Mouse (Mus musculus) hindbrain, embryonic 12.5 days (tissue): ENCODE measurements around the gene Gm20388. TPM values are rescaled to one million over a fixed set of nuclear protein-coding genes. Genes with fewer than 3 reads are reported as not detected.

Source experiments
- ATAC-seq: fragments of 200-750 bp; cut with Nextera tagmentation; 2 replicates; pipeline ENCODE4 v1.8.0; 2017; ENCODE audit warnings: moderate TSS enrichment; ENCODE audit not compliant: low FRiP score
- H3K27ac ChIP-seq: fragments of 300-500 bp; sonication (generic); 2 replicates; pipeline ENCODE4 v1.5.1; 2016; ENCODE audit warnings: mild to moderate bottlenecking
- H3K27me3 ChIP-seq: fragments of 300-500 bp; sonication (generic); 2 replicates; pipeline ENCODE4 v1.6.1; 2016; ENCODE audit warnings: mild to moderate bottlenecking
- H3K36me3 ChIP-seq: fragments of 300-500 bp; sonication (generic); 2 replicates; pipeline ENCODE4 v1.6.1; 2016; ENCODE audit warnings: mild to moderate bottlenecking
- H3K4me1 ChIP-seq: fragments of 300-500 bp; sonication (generic); 2 replicates; pipeline ENCODE4 v1.6.1; 2016
- H3K4me2 ChIP-seq: fragments of 300-500 bp; sonication (generic); replicated peaks from 2 replicates; pipeline ENCODE4 v1.6.1; 2016; ENCODE audit warnings: mild to moderate bottlenecking
- H3K4me3 ChIP-seq: fragments of 300-500 bp; sonication (generic); 2 replicates; pipeline ENCODE4 v1.5.1; 2016; ENCODE audit warnings: mild to moderate bottlenecking
- H3K9ac ChIP-seq: fragments of 300-500 bp; sonication (generic); 2 replicates; pipeline ENCODE4 v1.6.1; 2016; ENCODE audit warnings: mild to moderate bottlenecking, moderate library complexity
- H3K9me3 ChIP-seq: fragments of 300-500 bp; sonication (generic); replicated peaks from 2 replicates; pipeline ENCODE4 v1.6.1; 2016; ENCODE audit warnings: mild to moderate bottlenecking
- WGBS: fragments of 180-500 bp; shearing (Covaris S2); methylation state at CpG from one replicate; pipeline ENCODE4 v1.1.7; 2016; 5-methylcytosine and 5-hydroxymethylcytosine counted together
- polyA plus RNA-seq: library from polyadenylated mRNA; unstranded; fragments of >200 nt; fragmentation: Nextera tagmentation; extraction: Ambion mirVana; gene quantifications from 2 replicates; pipeline ENCODE4 v1.2.1, GENCODE M21; 2016

Gm20388 gene
- polyA plus RNA-seq, 1 experiment from 2014 or later: not detected

DNA sequence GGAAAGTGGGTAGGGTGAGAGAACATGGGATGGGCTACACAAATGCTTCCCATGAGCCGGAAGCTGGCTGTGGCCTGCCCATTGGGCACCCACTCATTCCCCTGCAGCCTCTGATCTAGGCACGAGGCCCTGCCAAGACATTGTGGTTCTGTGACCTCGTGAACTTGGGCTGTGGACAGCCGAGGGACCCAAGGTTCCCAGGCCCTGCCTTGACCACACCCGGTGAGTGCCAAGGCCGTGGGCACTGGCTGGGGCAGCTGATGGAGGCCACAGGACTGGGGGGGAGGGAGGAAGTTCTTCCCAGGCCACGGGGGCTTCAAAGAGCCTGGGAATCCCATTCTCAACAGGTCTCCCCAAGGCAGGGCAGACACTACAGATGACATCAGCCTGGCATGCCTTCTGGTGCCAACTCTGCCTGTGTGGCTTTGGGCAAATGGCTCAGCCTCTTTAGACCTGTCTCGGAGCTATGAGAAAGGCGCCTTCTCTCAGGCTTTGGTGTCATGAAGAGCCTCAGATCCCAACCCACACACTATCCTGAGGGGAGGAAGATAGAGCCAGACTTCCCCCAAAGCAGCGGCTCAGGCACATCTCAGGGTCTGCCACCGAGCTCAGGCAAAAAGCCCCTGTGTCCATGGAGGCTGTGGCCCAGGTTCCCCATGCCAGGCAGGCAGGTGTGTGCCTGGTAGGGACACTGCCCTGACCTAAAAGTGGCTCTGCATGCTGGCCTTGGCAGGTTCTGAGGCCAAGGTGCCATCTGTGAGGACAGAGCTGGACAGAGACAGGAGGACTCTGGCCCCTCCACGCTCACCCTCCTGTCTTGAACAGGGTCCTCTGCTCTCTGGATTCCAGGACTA, 2941.3 kb downstream of the Gm20388 start:
- Histone ChIP-seq H3K27ac (no peak overlapping the region), H3K4me2 (no peak overlapping the region), H3K27me3 (peaks cover 35% of the 10 kb centered on the region; the same call in 1 of the 2 replicates), H3K36me3 (no peaks in the 10 kb centered on the region), H3K4me3 (no peak overlapping the region), H3K4me1 (peaks cover 25% of the 10 kb centered on the region), H3K9ac (no peak overlapping the region), H3K9me3 (no peaks in the 10 kb centered on the region)
- WGBS: 85% methylated on average over 12 of the region's 12 CpGs
- no peak for ATAC-seq

DNA sequence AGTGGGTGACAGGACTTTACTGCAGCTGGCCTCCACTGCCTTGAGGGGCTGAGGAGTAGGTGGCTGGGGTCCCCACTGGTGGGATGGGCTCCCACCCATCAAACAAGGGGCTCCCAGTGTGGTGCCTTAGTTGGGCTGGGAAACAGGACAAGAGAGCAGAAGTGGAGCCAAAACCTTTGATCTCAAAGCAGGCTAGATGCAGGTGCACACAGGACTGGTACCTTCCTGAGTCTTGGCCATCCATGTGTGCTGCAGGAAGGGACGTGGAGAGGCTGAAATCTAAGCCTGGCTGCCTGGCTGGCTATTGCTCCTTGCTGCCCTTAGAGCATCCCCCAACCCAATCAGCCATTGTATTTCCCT, 2941.9 kb downstream of the Gm20388 start:
- ATAC-seq: no peak
- peaks cover 35% of the 10 kb centered on the region; the same call in 1 of the 2 replicates for H3K27me3 ChIP-seq
- no peak overlapping the region for H3K4me2 ChIP-seq
- no peak overlapping the region for H3K9ac ChIP-seq
- H3K27ac ChIP-seq: no peak overlapping the region
- 62% methylated on average over 1 of the region's 1 CpGs for WGBS
- no peaks in the 10 kb centered on the region for H3K36me3 ChIP-seq
- H3K9me3 ChIP-seq: no peaks in the 10 kb centered on the region
- no peak overlapping the region for H3K4me3 ChIP-seq
- peaks cover 25% of the 10 kb centered on the region for H3K4me1 ChIP-seq

DNA sequence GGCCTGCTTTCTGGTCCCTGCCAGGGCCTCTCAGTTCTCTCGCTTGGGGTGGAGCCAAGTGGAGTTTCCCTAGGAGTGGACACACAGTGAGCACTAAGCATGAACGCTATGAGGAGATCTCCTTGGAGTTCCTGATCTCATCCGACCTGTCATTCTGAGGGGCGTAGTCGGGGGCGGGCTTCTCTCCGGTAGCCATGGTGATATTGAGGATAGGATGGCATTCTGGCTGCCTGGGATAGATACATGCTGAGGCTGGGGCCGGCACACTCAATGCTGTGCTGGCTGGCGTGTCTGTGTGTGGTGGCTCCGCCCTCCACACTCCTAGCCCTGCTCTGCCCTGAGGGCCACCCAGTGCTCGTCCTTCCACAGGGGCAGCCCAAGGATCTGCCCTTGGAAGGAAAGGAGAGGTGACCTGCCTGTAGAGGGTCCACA, 2942.7 kb downstream of the Gm20388 start:
- H3K27me3 ChIP-seq: peaks cover 35% of the 10 kb centered on the region; the same call in 1 of the 2 replicates
- H3K9ac ChIP-seq: no peak overlapping the region
- H3K4me2 ChIP-seq: peak overlapping the region; percentile 8; the same call in 1 of the 2 replicates
- peak; percentile 74 for ATAC-seq
- H3K4me3 ChIP-seq: no peak overlapping the region
- 13% methylated on average over 11 of the region's 11 CpGs for WGBS
- H3K27ac ChIP-seq: peak overlapping the region; percentile 35; the same call in 1 of the 2 replicates
- H3K36me3 ChIP-seq: no peaks in the 10 kb centered on the region
- H3K9me3 ChIP-seq: no peaks in the 10 kb centered on the region
- H3K4me1 ChIP-seq: peaks cover 19% of the 10 kb centered on the region

DNA sequence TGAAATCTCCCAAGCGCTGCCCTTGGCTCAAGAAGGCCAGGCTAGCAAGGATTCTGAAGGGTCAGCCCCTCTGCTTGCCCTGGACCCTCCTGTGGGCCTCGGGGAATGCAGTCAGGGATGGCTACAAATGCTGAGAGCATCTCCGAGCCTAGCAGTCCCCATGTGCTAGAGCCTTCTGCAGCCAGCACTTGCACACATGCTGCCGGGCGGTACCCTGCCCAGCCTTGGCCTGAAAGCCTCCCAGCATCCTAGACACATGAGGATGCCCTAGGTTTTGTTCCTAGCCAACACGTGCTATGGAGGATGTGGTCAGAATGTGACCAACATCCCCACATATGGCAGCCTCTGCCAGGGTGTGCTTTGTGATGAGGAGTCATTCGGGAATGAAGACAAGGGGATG, 2943.7 kb downstream of the Gm20388 start:
- Histone ChIP-seq H3K4me1 (peaks cover 17% of the 10 kb centered on the region), H3K4me3 (no peak overlapping the region), H3K27ac (no peak overlapping the region), H3K9ac (no peak overlapping the region), H3K9me3 (no peaks in the 10 kb centered on the region), H3K36me3 (no peaks in the 10 kb centered on the region), H3K27me3 (peaks cover 27% of the 10 kb centered on the region; the same call in 1 of the 2 replicates), H3K4me2 (no peak overlapping the region)
- ATAC-seq: no peak
- 82% methylated on average over 7 of the region's 7 CpGs for WGBS

DNA sequence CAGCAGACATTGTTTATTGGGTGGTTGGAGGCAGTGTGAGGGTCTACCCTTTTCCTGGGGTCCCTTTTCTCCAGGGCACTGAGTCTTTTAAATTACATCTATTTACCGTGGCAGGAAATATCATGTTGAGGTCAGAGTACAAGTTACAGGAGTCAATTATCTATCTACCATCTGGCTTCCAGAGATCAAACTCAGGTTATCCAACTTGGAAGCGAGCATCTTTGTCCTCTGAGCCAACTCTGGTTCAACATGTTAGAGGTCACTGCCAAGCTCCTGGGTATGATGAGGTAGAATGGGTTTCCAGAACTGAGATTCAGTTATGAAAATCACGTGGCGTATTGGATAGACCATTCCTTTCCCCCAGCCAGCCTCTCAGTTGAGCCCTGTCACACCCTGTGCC, 2944.5 kb downstream of the Gm20388 start:
- whole genome bisulfite sequencing: 84% methylated on average over 4 of the region's 4 CpGs
- Histone ChIP-seq H3K9me3 (no peaks in the 10 kb centered on the region), H3K36me3 (no peaks in the 10 kb centered on the region), H3K4me2 (no peak overlapping the region), H3K27ac (no peak overlapping the region), H3K4me3 (no peak overlapping the region), H3K27me3 (peaks cover 27% of the 10 kb centered on the region; the same call in 1 of the 2 replicates), H3K4me1 (peaks cover 17% of the 10 kb centered on the region), H3K9ac (no peak overlapping the region)
- no peak for ATAC-seq

DNA sequence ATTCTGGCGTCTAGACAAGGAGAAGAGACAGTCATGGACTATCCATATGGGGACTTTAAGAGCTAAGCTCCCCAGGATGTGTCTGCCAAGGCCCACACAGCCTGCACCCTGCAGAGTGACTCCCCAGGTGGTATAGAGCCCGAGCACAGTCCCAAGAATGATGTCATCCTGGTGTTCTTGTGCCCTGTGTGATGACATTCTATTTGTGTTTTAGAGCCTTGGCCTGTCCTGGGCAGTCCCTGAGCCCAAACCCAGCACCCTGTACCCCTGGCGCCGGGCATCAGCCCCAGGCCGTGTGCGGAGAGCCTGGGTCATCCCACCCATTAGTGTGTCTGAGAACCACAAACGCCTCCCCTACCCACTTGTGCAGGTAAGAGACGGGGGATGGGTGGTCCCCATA, 2945.6 kb downstream of the Gm20388 start:
- no peak overlapping the region for H3K9ac ChIP-seq
- WGBS: 85% methylated on average over 8 of the region's 8 CpGs
- peaks cover 17% of the 10 kb centered on the region for H3K4me1 ChIP-seq
- H3K36me3 ChIP-seq: no peaks in the 10 kb centered on the region
- H3K27me3 ChIP-seq: peaks cover 19% of the 10 kb centered on the region; the same call in 1 of the 2 replicates
- no peak overlapping the region for H3K4me2 ChIP-seq
- H3K27ac ChIP-seq: no peak overlapping the region
- H3K4me3 ChIP-seq: no peak overlapping the region
- no peaks in the 10 kb centered on the region for H3K9me3 ChIP-seq
- ATAC-seq: no peak

DNA sequence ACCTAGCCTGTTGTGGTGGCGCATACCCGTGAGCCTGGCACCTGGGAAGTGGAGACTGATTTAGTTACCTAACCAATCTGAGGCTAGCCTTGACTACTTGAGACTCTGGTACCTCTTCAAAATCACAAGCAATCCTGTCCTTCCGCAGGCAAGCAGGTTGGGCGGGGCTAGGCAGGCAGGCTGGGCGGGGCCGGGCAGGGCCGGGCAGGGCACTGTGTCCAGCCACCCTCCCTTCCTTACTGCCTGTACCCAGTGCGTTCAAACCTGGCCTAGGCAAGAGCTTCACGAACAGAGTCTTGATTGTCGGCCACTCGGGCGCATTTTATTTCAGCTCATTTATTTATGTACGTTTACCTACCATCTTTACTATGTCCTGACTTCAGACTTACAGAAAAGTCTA, 2949.2 kb downstream of the Gm20388 start:
- H3K36me3 ChIP-seq: no peaks in the 10 kb centered on the region
- no peak overlapping the region for H3K27ac ChIP-seq
- H3K4me1 ChIP-seq: no peaks in the 10 kb centered on the region
- H3K9ac ChIP-seq: no peak overlapping the region
- ATAC-seq: no peak
- 67% methylated on average over 13 of the region's 13 CpGs for WGBS
- H3K4me3 ChIP-seq: no peak overlapping the region
- H3K27me3 ChIP-seq: peaks cover 7% of the 10 kb centered on the region; the same call in 1 of the 2 replicates
- peaks cover 8% of the 10 kb centered on the region for H3K9me3 ChIP-seq
- no peak overlapping the region for H3K4me2 ChIP-seq

DNA sequence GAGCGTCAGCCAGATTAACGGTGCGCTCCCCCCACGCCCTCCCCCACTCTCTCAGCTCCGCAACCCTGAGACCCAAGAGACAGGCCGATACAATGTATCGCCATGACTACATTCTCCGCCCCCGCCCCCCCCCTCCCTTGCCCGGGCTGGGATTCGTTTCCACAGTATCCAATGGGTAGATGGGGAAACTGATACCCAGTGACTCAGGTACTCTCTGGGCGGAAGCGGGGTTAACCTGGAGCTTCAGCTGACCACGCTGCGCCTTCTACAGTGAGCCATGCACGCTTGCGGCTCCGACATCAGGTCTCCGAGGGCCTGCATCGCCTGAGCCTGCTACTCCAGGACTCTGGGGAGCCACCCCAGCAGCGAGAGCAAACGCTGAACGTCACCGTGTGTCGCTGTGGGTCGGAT, 2954.1 kb downstream of the Gm20388 start:
- H3K27me3 ChIP-seq: 0 out of 2 replicates have a peak, but pooled peaks cover 2% of the 10 kb centered on the region
- ATAC-seq: no peak

DNA sequence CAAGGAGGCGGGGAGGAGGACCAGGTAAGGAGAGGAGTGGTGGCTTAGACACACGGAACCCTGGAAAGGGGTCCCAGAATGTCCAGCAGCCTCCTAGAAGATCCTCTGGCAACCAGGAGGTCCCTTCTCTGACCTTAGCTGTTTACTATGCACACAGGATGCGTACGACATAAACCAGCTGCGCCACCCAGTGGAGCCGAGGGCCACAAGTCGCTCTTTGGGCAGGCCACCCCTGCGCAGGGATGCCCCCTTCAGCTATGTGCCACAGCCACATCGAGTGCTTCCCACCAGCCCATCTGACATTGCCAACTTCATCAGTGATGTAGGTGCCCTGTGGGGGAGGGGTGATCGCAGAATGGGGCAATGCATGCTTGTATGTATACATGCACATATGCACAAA, 2954.8 kb downstream of the Gm20388 start:
- Histone ChIP-seq H3K4me1 (peaks cover 3% of the 10 kb centered on the region), H3K4me2 (peak overlapping the region; percentile 49), H3K9ac (no peak overlapping the region), H3K4me3 (peak overlapping the region; percentile 23), H3K27ac (no peak overlapping the region), H3K36me3 (no peaks in the 10 kb centered on the region), H3K9me3 (peaks cover 21% of the 10 kb centered on the region), H3K27me3 (0 out of 2 replicates have a peak, but pooled peaks cover 2% of the 10 kb centered on the region)
- WGBS: 57% methylated on average over 10 of the region's 10 CpGs
- no peak for ATAC-seq

More for the DNA sequence above, 2954.1 kb downstream of the Gm20388 start:
- H3K36me3 ChIP-seq: no peaks in the 10 kb centered on the region
- H3K4me3 ChIP-seq: peak overlapping the region; percentile 23
- 0 out of 2 replicates have a peak overlapping the region, but pooled peaks have one; percentile 19 for H3K9ac ChIP-seq
- H3K4me1 ChIP-seq: no peaks in the 10 kb centered on the region
- 55% methylated on average over 26 of the region's 26 CpGs for WGBS
- peaks cover 21% of the 10 kb centered on the region for H3K9me3 ChIP-seq
- peak overlapping the region; percentile 49 for H3K4me2 ChIP-seq
- no peak overlapping the region for H3K27ac ChIP-seq

DNA sequence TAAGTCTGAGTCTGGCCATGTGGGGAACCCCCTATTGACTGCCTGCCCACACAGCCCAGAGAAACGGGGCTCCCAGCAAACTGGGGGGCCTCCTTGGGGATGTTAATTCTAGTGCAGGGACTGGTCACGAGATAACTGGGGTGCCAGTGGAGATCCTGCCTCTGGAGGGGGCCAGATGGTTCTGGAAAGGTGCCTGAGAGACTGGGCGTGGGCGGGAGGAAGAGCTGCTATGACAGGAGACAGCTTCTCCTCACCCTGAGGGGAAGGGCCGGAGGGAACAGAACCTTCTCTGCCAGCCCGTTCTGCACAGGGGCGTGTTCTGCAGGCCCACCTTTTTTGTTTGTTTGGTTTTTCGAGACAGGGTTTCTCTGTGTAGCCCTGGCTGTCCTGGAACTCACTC, 2955.6 kb downstream of the Gm20388 start:
- H3K4me3 ChIP-seq: no peak overlapping the region
- no peaks in the 10 kb centered on the region for H3K36me3 ChIP-seq
- ATAC-seq: no peak
- H3K9me3 ChIP-seq: peaks cover 21% of the 10 kb centered on the region
- WGBS: 79% methylated on average over 8 of the region's 8 CpGs
- no peak overlapping the region for H3K9ac ChIP-seq
- H3K27me3 ChIP-seq: 0 out of 2 replicates have a peak, but pooled peaks cover 2% of the 10 kb centered on the region
- H3K27ac ChIP-seq: no peak overlapping the region
- H3K4me2 ChIP-seq: no peak overlapping the region
- H3K4me1 ChIP-seq: peaks cover 5% of the 10 kb centered on the region

DNA sequence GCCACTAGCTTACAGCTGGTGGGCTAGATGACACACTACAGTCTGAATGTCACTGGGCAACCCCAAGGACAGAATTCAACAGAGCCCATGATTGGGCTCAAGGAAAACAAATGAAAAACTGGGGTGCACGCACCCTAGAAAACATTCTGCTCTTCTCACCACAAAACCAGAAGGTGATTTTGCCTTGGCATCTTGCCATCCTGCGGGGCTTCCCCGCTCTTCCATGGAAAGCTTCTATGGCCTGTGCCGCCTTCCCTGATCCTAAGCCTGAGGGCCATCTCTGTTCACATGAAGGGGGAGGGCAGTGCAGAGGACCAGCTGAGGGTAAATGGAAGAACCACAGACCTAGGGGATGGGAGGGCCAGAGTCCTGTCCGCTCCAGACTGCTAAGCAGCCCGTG, 2957.3 kb downstream of the Gm20388 start:
- Histone ChIP-seq H3K27ac (no peak overlapping the region), H3K27me3 (0 out of 2 replicates have a peak, but pooled peaks cover 2% of the 10 kb centered on the region), H3K4me1 (peaks cover 5% of the 10 kb centered on the region), H3K9ac (no peak overlapping the region), H3K4me3 (no peak overlapping the region), H3K36me3 (no peaks in the 10 kb centered on the region), H3K4me2 (no peak overlapping the region), H3K9me3 (peaks cover 21% of the 10 kb centered on the region)
- 93% methylated on average over 6 of the region's 6 CpGs for WGBS
- no peak for ATAC-seq

DNA sequence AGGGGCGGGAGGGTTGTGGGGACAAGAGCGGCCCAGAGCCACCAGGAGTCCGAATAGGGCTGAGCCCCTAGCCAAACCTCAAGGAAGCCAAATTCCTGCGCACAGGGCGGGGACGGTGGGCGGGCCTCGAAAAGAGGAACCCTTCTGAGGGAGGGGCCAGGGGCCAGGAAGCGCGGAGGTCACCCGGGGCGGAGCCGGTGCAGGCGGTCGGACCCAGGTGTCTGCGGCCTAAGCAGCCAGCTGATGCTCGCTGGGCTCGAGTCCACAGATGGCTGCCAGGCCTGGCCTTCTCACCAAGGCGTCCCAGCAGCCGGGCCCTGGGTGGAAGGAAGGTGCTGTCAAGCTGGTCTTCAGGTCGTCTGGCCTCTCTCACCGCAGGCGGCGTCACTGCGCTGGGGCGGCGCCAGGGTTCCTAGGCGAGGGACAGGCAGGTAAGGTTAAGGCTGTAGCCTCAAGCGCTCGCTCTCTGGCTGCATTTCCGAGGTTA, 2959.8 kb downstream of the Gm20388 start:
- peak overlapping the region; percentile 9; the same call in 1 of the 2 replicates for H3K4me3 ChIP-seq
- no peaks in the 10 kb centered on the region for H3K36me3 ChIP-seq
- H3K9me3 ChIP-seq: peaks cover 8% of the 10 kb centered on the region; the same call in 1 of the 2 replicates
- no peak overlapping the region for H3K27ac ChIP-seq
- WGBS: 15% methylated on average over 31 of the region's 31 CpGs
- ATAC-seq: no peak
- H3K4me1 ChIP-seq: peaks cover 5% of the 10 kb centered on the region
- peak overlapping the region; percentile 32; the same call in 1 of the 2 replicates for H3K4me2 ChIP-seq
- H3K9ac ChIP-seq: peak overlapping the region; percentile 23; the same call in 1 of the 2 replicates
- no peaks in the 10 kb centered on the region for H3K27me3 ChIP-seq
